Mouse (Mus musculus) heart, postnatal 25 days (tissue): ENCODE data around the gene Zfr2. TPM values are rescaled to one million over a fixed set of nuclear protein-coding genes. Genes with fewer than 3 reads are reported as not detected.

Source experiments
- DNase-seq: peaks from one replicate; pipeline ENCODE4 v3.0.0; 2022; ENCODE audit warnings: low spot score
- intact Hi-C: fragments of 180-260 bp; cut with DNase I; formaldehyde crosslinking; loops from one replicate; pipeline ENCODE4 v1.15.1; 2025
- total RNA-seq, 2 experiments: library from RNA; stranded (reverse); gene quantifications; 2 replicates each; pipeline ENCODE4 v1.2.3; 2021

Gene Zfr2
- total RNA-seq, 2 experiments from 2014 or later = 2.2 to 2.8 TPM

- intact Hi-C loops = no loop called here
Measured at GRCm38 (mm10) chr10:81242021-81242420, 9.1 kb downstream of the Zfr2 start.

DNA sequence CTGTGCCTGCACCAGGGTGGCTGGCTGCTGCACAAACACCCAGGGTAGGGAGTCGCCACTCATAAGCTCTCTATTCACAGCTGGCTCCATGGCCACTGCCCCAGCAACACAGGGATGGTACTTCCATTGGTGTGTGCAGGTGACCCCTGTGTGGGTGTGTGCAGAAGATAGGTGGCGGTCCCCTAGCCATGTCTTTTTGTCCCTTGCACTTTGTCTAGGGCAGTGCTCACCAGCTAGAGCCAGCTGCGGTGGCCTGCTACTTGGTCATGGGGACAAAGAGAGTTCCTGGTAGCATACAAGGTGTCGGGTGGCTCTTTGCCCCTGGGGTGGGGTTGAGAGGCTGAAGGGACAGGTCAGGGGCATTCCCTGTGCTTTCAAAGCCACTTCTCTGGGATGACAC lies 11.2 kb downstream of the Zfr2 start:
- intact Hi-C loops = no loop called here
- DNase-seq = no peak

More at GRCm38 (mm10) chr10:81242021-81242420, 9.1 kb downstream of the Zfr2 start:
- DNase-seq = no peak

DNA sequence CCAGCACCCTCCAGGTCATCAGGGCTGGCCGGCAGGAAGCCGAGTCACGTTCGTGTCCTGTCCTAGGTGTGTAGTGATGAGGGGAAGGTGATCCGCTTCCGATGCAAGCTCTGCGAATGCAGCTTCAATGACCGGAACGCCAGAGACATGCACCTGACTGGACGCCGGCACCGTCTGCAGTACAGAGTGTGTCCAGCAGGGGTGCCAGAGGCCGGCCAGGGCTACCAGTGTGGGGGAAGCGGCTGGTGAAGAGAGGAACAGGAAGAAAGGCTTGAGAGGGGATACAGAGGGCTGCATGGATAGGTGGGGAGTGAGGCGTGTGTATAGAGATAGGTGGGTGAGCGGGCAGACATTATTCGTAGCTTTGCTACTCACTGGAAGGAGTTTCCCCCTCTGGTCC lies 11.6 kb downstream of the Zfr2 start:
- intact Hi-C loops = no loop called here
- DNase-seq = no peak

DNA sequence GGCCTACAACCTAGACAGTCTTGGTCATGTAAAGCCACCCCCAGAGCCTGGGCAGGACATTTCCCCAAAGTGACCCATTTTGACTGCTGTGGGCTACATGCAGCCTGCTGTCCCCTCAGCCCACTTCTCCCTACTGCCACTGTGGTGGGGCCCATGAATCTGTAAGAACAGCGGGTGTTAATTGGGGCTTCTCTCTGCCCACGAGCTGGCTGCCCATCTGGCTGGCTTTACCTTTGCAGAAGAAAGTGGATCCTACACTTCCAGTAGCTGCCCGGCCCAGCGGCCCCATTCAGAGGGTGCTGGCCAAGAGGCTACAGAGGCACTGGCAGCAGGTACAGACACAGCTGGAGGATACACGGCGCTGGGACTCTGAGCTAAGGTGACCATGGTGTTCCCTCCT lies 12.2 kb downstream of the Zfr2 start:
- no peak for DNase-seq
- intact Hi-C loops = no loop called here

DNA sequence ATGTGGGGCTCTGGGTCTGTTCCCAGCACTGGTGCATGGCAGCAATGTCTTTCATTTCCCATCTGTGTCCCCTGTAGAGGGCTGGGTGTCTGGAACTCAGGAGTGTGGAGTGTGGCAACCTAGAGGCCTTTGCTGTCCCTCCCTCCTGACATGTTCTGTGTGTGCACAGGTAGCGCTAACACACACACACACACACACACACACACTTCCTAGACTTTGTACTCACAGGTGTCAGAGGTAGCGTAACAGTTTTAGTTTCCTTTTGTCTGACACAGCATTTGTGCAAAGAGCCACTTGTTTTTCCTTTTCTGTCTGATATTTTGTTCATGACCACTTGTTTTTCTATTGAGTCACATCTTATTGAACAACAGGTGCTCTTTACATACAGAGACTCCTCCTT lies 14.8 kb downstream of the Zfr2 start:
- intact Hi-C loops = no loop called here

DNA sequence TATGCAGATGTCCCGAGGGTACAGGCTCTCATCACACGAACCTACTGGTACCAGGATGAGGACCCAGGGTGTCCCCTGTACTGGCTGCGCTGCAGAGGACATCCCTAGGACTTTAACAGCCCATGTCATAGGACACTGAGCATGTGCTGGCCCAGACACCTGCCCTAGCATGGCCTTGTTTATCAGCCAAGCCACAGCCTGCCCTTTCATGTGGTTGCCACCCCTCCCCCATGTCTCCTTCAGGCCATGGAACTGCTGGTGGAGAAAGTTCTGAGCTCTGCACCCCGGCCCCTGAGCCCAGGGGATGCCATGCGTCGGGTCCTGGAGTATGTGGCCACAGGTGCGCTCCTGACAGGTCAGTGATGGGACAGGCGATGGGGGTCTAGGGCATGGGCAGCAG lies 16.5 kb downstream of the Zfr2 start:
- intact Hi-C loops = no loop called here
- DNase-seq = no peak

More for the DNA sequence above, 14.8 kb downstream of the Zfr2 start:
- no peak for DNase-seq

DNA sequence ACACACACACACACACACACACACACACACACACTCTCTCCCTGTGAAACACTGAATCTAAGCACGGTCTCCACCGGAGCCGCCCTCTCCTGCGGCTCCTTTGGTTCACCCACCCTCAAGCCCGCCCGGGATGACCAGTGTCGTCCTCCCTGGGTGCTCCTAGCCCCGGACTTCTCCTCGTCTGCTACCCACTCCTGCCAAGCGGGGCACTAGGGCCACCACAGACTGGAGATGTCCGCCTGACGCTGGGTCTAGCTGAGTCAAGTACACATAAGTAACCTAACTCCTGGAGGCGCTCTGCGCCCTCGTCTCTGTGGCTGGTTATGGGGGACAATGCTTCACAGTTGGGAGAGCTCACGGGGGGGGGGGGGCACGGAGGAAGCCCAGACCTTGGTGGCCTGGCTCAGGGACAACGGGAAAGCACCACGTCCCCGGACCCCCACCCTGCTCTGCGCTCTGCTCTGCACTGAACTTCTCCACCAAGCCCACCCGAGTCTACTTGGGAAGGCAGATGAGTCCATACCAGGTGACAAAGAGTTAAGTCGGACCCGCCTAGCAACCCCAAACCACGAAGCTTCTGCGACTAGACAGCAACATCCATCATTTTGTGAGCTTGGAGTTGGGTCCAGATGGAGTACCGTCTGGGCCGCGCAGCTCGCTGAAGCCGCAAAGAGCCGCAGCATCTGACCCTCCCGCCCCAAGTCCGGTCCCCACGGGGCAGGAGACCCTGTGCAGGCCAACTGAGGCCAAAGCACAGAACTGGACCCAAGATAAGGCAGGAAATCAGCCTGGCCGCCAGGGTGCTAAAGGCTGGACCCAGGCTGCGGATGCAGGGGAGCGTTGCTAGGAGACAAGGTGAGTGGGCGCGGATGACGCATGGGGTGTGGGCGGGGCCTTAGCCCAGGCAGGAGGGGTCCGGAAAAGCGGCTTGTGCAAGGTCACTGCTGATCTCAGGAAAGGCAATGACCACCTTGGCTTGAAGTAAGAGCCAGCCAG lies 19.8 kb downstream of the Zfr2 start, which contains the start of gene Matk:
Gene Matk (plus strand): TSS at position 512 of the 996 bp plus-strand sequence.
- intact Hi-C loops = no loop called here
- DNase-seq = no peak

- DNase-seq = no peak
- intact Hi-C loops = no loop called here
Measured at GRCm38 (mm10) chr10:81254886-81255285, 21.9 kb downstream of the Zfr2 start.

- intact Hi-C loops = no loop called here
- DNase-seq = no peak
Measured at GRCm38 (mm10) chr10:81257158-81258039, 24.4 kb downstream of the Zfr2 start.

- no peak for DNase-seq
- intact Hi-C loops = no loop called here
Measured at GRCm38 (mm10) chr10:81259225-81259884, 26.4 kb downstream of the Zfr2 start.

GRCm38 (mm10) chr10:81261025-81261424 lies 28.1 kb downstream of the Zfr2 start:
- DNase-seq = no peak
- intact Hi-C loops = no loop called here

DNA sequence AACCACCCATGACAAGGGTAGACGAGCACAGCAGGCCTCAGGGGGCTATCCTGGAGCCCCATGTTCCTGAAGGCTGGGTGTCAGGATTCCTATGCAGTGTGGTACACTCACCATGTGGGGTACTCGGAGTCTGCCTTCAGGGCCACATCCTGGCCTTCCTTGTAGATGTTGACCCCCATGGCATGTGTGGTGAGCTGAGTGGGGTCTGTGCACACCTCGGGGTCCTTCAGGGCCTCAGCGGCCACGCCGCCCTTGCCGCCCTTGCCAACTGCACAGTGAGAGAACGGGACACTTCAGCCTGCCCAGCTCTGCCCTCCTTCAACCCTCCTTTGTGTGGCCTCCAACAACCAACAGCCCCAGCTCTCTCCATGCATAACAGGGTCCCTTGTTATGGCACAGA lies 32.6 kb downstream of the Zfr2 start:
- DNase-seq = no peak
- intact Hi-C loops = no loop called here

GRCm38 (mm10) chr10:81266211-81267105 lies 33.5 kb downstream of the Zfr2 start, which contains the start of the genes Mrpl54 and Apba3:
Gene Mrpl54, minus strand, starts transcription at chr10:81266934.
Gene Apba3, plus strand, starts transcription at chr10:81266960.
- intact Hi-C loops = no loop called here
- DNase-seq = peak; percentile 94

- peak; percentile 76 for DNase-seq
- intact Hi-C loops = no loop called here
Measured at GRCm38 (mm10) chr10:81268056-81268455, 35.1 kb downstream of the Zfr2 start.

DNA sequence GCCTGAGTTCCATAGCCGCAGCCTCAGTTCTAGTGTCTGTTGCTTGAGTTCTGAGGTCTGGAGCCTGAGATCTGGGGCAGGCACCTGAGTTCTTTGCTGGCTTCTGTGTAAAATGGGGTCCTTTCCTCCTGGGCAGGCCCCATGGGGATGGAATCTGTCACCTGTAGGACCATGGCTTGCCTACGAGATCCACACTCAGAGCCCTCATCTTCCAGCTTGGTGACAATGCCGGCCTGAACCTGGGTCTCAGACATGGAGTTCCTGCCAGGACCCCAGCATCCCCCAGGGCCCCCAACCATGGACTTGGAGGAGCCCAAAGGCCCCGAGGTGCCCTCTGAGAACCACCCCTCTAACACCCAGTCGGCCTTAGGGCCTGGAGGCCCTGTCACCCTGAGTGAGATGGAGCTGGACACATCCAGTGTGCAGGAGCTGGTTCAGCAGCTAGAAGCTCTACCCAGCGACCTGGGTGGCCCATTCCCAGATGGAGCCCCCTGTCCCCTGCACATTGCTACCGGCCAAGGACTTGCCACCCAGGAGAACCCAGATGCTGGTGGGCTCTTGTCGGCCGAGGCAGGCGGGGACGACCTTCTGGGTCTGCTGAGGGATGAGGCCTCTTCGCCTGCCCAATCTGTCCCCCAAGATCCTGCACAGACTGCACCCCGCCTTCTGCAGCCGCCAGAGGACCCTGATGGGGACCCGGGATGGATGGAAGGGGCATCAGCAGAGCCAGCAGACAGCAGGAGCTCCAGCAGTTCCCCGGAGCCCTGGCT lies 35.9 kb downstream of the Zfr2 start:
- intact Hi-C loops = no loop called here
- no peak for DNase-seq

DNA sequence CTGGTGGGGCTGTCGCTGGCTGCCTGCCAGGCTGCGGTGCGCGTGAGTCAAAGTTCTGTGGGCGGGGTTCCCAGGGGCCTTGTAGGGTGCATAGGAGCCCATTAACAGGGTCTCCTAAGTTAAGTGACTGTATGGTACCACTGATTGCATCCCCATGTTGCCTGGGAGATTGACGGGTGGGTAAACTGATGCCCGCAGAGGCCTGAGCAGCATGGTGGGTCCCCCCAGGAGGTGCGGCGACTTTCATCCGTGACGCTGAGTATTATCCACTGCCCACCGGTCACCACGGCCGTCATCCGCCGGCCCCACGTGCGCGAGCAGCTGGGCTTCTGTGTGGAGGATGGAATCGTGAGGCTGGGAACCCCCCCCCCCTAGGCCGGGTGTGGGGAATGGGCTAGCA lies 39.4 kb downstream of the Zfr2 start:
- intact Hi-C loops = no loop called here

GRCm38 (mm10) chr10:81273842-81274241 lies 40.9 kb downstream of the Zfr2 start:
- no peak for DNase-seq
- intact Hi-C loops = no loop called here

More for the DNA sequence above, 39.4 kb downstream of the Zfr2 start:
- no peak for DNase-seq

DNA sequence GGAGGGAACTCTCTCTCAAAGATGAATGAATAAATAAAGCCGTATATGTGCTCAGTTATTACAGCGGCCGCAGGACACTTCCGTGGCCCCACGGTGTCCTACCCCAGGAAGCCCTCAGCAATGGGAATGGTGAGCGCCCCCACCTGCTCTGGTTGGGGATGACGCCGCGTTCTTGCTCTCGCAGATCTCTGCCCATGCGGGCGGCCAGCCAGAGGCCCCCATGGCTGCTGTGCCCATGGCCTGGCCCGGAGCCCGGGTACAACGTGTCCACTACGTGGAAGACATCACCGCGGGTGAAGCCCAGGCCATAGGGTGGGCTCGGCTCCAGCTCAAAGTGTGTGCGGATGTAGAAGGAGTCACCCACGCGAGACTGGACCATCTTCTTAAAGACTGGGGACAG lies 44.7 kb downstream of the Zfr2 start:
- no peak for DNase-seq
- intact Hi-C loops = no loop called here
